Mouse (Mus musculus) retina, adult 2 months (tissue): ENCODE data around the gene Srek1.

Source experiments
- DNase-seq: peaks from one replicate; pipeline ENCODE4 v3.0.0-alpha.2; 2012; ENCODE audit warnings: low read depth, low spot score

Srek1 gene

GRCm38 (mm10) chr13:103726872-103727271, 47.5 kb downstream of the Srek1 start:
- no peak for DNase-seq

GRCm38 (mm10) chr13:103711406-103712025, 62.9 kb downstream of the Srek1 start:
- DNase-seq: no peak

DNA sequence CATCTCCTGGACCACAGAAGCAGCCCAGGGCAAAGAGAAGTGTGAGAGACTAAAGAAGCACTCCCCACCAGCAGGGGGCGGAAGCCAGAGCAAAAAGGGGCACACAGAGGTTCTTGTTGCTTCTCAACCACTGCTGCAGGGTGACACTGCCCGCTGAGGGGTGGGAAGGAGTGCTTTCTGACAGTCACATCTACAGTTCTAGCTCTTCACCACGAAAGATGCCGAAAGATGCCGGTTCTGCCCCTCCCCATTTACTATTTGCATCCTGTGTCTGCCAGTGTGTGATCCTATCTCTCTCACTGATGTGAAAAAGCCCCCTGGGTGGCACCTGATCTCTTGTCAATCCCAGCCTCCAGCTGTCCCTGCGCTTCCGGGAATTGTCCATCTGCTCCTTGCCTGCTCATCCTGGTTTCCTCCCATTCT, 64.0 kb downstream of the Srek1 start:
- no peak for DNase-seq

GRCm38 (mm10) chr13:103705436-103705978, 68.9 kb downstream of the Srek1 start:
- DNase-seq: no peak

DNA sequence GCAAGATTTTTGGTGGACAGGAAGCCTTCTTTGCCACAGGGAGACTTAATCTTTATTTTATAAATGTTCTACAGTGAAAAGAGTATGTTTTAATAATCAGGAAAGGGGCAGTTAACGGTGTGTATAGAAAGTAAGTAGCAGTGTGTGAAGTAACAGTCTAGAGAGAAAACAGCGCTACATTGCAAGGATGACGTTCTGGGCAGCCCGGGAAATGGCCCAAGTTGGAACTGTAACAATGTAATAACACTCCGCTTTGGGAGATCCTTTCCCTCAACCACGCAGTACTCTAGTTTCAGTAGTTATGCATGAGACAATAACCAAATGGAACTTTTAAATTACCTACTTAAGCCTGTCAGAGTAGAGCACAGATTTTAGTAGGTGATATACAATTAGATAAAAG, 70.6 kb downstream of the Srek1 start:
- DNase-seq: no peak

DNA sequence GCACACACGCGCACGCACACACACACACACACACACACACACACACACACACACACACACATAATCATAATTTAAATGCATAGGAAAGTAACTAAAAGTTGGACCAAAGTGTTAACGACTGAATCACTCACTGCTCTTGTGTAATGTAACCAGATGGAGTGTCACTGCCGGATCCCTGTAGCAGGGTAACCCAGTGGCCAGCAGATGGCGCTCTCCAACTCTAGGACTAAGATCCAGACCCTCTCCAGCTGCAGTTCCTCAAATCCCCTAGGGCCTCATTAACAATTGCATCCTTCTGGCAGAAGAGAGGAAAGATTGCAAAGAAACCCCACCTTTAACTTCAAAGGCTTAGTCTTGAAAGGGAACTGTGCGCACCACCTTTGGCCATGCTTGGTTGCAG, 71.0 kb downstream of the Srek1 start:
- peak; percentile 57 for DNase-seq

- DNase-seq: no peak
Measured at GRCm38 (mm10) chr13:103702266-103702665, 72.1 kb downstream of the Srek1 start.

- no peak for DNase-seq
Measured at GRCm38 (mm10) chr13:103700752-103701151, 73.7 kb downstream of the Srek1 start.

GRCm38 (mm10) chr13:103697993-103698392, 76.4 kb downstream of the Srek1 start:
- DNase-seq: no peak

DNA sequence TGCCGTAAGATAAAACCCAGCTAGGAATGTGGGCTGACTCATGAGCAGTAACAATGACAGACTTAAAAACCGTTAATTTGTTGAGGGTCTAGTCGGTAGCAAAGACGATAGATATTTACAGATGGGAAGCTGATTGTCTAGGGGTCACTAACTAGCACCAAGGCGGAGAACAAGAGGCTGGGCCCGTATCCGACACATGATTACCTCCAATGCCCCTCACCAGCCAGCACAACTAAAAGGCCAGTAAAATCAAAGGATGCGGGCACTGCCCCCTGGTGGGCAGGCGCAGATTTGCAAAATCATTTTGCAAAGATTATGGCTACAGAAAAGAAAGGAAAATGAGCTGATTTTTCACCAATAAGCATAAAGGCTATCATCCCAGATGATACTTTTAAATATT, 78.2 kb downstream of the Srek1 start:
- DNase-seq: no peak

DNA sequence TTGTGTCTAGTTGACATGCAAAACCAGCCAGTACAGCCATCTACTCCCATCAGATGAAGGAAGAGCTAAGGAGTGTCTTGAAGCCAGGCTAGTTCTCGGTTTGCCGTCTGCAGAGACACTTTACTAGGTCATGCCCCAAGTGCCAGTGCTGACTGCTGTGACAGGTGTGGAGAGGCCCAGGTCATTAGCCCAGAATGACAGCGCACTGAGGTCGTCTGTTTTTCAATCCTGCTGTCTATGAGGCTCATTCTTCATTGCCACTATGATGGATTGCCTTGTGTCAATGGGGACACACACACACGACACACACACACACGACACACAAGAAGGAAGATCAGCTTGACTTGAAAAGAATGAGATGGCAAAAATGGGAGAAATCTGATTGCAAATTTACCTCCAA, 79.0 kb downstream of the Srek1 start:
- no peak for DNase-seq
